Mouse (Mus musculus): ENCODE data around the gene Hspa12b. TPM values are rescaled to one million over a fixed set of nuclear protein-coding genes. Genes with fewer than 3 reads are reported as not detected.

The Hspa12b gene
- polyA plus RNA-seq, 1 experiment from 2014 or later = 5.5 TPM

DNA sequence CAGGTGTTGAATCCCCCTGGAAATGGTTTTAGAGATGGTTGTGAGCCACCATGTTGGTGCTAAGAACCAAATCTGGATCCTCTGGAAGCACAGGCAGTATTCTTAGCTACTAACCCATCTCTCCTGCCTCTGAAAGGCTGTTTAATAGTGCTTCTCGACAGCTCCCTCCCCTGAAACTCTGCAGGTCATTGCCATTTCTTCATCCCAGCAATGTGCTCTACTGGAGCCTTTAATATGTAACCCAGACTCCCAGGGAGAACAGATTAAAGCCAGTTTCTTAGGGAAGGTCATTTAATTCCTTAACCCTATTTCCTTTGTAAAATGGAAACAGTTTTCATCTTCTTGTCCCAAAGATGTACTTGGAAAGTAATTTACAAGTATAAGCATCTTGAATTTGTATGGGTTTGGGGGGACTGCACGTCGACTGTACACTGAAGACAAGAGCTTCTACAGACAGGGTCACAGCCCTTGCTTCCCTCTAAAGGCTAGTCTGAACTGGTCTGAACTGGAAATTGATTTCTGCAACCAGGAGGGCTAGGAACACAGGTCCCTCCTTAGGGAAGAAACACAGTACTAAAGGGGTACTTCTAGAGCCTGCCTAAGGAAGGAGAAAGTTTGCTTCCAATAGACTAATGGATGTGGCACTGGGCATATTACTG is 48.3 kb downstream of the Hspa12b start:
- ATAC-seq (replicated peaks; ENCODE audit: low FRiP score) (no peak), DNase-seq (ENCODE audit: low spot score) (no peak)
- WGBS = 69% methylated on average over 3 of the region's 3 CpGs
- Histone ChIP-seq H3K36me3 (ENCODE audit: control insufficient read depth, insufficient read depth, low read length) (peaks cover 5% of the 10 kb centered on the region; the same call in 1 of the 2 replicates), H3K9me3 (ENCODE audit: control insufficient read depth, low read length) (no peaks in the 10 kb centered on the region), H3K27ac (ENCODE audit: low read depth, low read length) (no peak overlapping the region), H3K9ac (ENCODE audit: low read depth, low read length) (no peak overlapping the region), H3K4me3 (ENCODE audit: low read depth, low read length) (no peak overlapping the region), H3K4me1 (replicated peaks; ENCODE audit: control insufficient read depth, insufficient read depth, low read length) (peaks cover 37% of the 10 kb centered on the region), H3K4me2 (no peak overlapping the region), H3K27me3 (replicated peaks; ENCODE audit: control insufficient read depth, insufficient read depth, low read length) (peaks cover 39% of the 10 kb centered on the region)

GRCm38 (mm10) chr2:131175945-131176309 is 48.8 kb downstream of the Hspa12b start:
- H3K36me3 ChIP-seq (ENCODE audit: control insufficient read depth, insufficient read depth, low read length) = peaks cover 5% of the 10 kb centered on the region; the same call in 1 of the 2 replicates
- H3K4me3 ChIP-seq (ENCODE audit: low read depth, low read length) = no peak overlapping the region
- no peak overlapping the region for H3K4me2 ChIP-seq
- no peak for DNase-seq (ENCODE audit: low spot score)
- peaks cover 37% of the 10 kb centered on the region for H3K4me1 ChIP-seq (replicated peaks; ENCODE audit: control insufficient read depth, insufficient read depth, low read length)
- 81% methylated on average over 1 of the region's 1 CpGs for WGBS
- H3K9ac ChIP-seq (ENCODE audit: low read depth, low read length) = no peak overlapping the region
- H3K27ac ChIP-seq (ENCODE audit: low read depth, low read length) = no peak overlapping the region
- no peaks in the 10 kb centered on the region for H3K9me3 ChIP-seq (ENCODE audit: control insufficient read depth, low read length)
- H3K27me3 ChIP-seq (replicated peaks; ENCODE audit: control insufficient read depth, insufficient read depth, low read length) = peaks cover 34% of the 10 kb centered on the region
- ATAC-seq (replicated peaks; ENCODE audit: low FRiP score) = no peak

DNA sequence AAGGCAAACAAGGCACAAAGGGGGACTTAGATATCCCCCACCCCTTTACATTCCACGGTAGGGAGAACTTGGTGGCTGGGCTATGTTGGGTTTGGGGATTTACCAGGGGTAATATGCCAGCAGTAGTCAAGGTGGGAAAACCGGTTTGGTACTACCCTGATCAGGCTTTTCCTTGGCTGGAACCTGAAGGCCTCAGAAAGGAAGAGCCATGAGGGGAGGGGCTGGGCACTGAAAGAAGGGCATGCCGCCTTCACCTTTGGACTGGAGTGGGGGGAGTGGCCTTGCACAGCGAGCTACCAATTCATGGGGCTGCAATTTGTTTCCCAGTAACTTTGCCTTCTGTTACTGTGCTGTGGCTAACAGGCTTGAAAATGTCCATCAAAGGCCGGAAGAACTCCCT is 49.4 kb downstream of the Hspa12b start:
- no peak overlapping the region for H3K4me3 ChIP-seq (ENCODE audit: low read depth, low read length)
- peak overlapping the region; percentile 94; the same call in 1 of the 2 replicates for H3K4me2 ChIP-seq
- DNase-seq (ENCODE audit: low spot score) = no peak
- no peak overlapping the region for H3K9ac ChIP-seq (ENCODE audit: low read depth, low read length)
- no peak for ATAC-seq (replicated peaks; ENCODE audit: low FRiP score)
- H3K27me3 ChIP-seq (replicated peaks; ENCODE audit: control insufficient read depth, insufficient read depth, low read length) = peaks cover 29% of the 10 kb centered on the region
- peaks cover 5% of the 10 kb centered on the region; the same call in 1 of the 2 replicates for H3K36me3 ChIP-seq (ENCODE audit: control insufficient read depth, insufficient read depth, low read length)
- peaks cover 34% of the 10 kb centered on the region for H3K4me1 ChIP-seq (replicated peaks; ENCODE audit: control insufficient read depth, insufficient read depth, low read length)
- H3K27ac ChIP-seq (ENCODE audit: low read depth, low read length) = peak overlapping the region; percentile 15; the same call in 1 of the 2 replicates
- 60% methylated on average over 5 of the region's 5 CpGs for WGBS
- H3K9me3 ChIP-seq (ENCODE audit: control insufficient read depth, low read length) = no peaks in the 10 kb centered on the region

DNA sequence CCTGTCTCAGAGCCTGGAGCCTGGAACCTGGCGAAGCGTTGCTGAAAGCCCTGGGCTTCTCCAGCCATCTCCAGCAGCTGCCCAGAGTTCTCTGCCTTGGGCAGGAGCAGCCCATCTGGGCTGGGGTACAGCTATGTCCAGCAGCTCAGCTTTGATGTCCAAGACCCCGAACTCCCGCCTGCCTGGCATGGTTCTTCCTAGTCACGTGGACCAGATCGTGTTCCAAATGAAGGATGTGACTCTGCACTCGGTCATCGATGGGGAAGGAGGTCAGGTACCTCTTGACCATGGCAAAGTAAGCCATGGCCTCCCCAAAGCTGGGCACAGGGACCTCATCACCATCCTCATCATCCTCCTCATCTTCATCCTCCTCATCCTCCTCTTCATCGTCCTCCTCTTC is 50.9 kb downstream of the Hspa12b start:
- DNase-seq (ENCODE audit: low spot score) (no peak), ATAC-seq (replicated peaks; ENCODE audit: low FRiP score) (no peak)
- WGBS = 84% methylated on average over 9 of the region's 9 CpGs
- H3K9me3 ChIP-seq (ENCODE audit: control insufficient read depth, low read length) = no peaks in the 10 kb centered on the region
- no peak overlapping the region for H3K27ac ChIP-seq (ENCODE audit: low read depth, low read length)
- H3K27me3 ChIP-seq (replicated peaks; ENCODE audit: control insufficient read depth, insufficient read depth, low read length) = peaks cover 14% of the 10 kb centered on the region
- peak overlapping the region; percentile 94 for H3K4me2 ChIP-seq
- H3K4me1 ChIP-seq (replicated peaks; ENCODE audit: control insufficient read depth, insufficient read depth, low read length) = peaks cover 24% of the 10 kb centered on the region
- peaks cover 5% of the 10 kb centered on the region; the same call in 1 of the 2 replicates for H3K36me3 ChIP-seq (ENCODE audit: control insufficient read depth, insufficient read depth, low read length)
- no peak overlapping the region for H3K9ac ChIP-seq (ENCODE audit: low read depth, low read length)
- H3K4me3 ChIP-seq (ENCODE audit: low read depth, low read length) = 0 out of 2 replicates have a peak overlapping the region, but pooled peaks have one; percentile 9

- H3K27ac ChIP-seq (ENCODE audit: low read depth, low read length) = peak overlapping the region; percentile 84
- 49% methylated on average over 26 of the region's 26 CpGs for WGBS
- H3K9ac ChIP-seq (ENCODE audit: low read depth, low read length) = peak overlapping the region; percentile 92
- peaks cover 24% of the 10 kb centered on the region for H3K4me1 ChIP-seq (replicated peaks; ENCODE audit: control insufficient read depth, insufficient read depth, low read length)
- H3K4me3 ChIP-seq (ENCODE audit: low read depth, low read length) = peak overlapping the region; percentile 86
- no peaks in the 10 kb centered on the region for H3K9me3 ChIP-seq (ENCODE audit: control insufficient read depth, low read length)
- peaks cover 5% of the 10 kb centered on the region for H3K27me3 ChIP-seq (replicated peaks; ENCODE audit: control insufficient read depth, insufficient read depth, low read length)
- H3K36me3 ChIP-seq (ENCODE audit: control insufficient read depth, insufficient read depth, low read length) = peaks cover 5% of the 10 kb centered on the region; the same call in 1 of the 2 replicates
- ATAC-seq (replicated peaks; ENCODE audit: low FRiP score) (no peak), DNase-seq (ENCODE audit: low spot score) (no peak)
- H3K4me2 ChIP-seq = peak overlapping the region; percentile 94
Observed at GRCm38 (mm10) chr2:131178828-131179245, 51.8 kb downstream of the Hspa12b start.

DNA sequence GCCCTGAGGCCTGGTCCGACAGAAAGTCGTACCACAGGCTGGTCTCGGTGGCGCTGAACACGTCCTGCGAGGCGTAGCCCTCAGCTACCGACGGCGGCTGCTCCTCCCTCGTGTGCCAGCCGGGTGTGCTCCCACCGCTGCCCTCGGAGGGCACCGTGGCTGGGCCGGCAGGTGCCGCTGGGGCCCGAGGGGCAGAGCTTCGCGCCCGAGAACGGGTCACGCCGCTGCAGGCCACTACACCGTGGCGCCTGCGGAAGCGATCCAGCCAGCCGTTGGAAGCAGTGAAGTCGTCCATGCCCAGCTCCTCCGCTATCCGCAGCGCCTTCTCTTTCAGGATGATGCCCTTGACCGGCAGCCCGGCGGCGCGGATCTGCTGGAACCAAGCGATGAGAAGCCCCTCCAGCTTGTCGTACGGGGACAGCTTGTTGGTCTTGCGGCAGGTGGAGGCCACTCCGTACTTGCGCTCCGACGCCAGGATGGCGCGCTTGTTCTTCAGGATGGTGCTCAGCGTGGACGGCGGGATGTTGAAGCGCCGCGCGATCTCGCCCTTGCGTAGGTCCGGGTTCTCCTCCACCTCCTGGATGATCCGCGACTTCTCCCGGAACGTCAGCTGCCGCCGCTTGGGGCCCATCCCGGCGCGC is 52.3 kb downstream of the Hspa12b start:
- H3K9ac ChIP-seq (ENCODE audit: low read depth, low read length) = peak overlapping the region; percentile 92
- no peaks in the 10 kb centered on the region for H3K27me3 ChIP-seq (replicated peaks; ENCODE audit: control insufficient read depth, insufficient read depth, low read length)
- ATAC-seq (replicated peaks; ENCODE audit: low FRiP score) (peak; percentile 60), DNase-seq (ENCODE audit: low spot score) (peak; percentile 69)
- H3K4me1 ChIP-seq (replicated peaks; ENCODE audit: control insufficient read depth, insufficient read depth, low read length) = peaks cover 24% of the 10 kb centered on the region
- peak overlapping the region; percentile 94 for H3K4me2 ChIP-seq
- peak overlapping the region; percentile 86 for H3K4me3 ChIP-seq (ENCODE audit: low read depth, low read length)
- WGBS = 1% methylated on average over 67 of the region's 67 CpGs
- no peaks in the 10 kb centered on the region for H3K9me3 ChIP-seq (ENCODE audit: control insufficient read depth, low read length)
- H3K27ac ChIP-seq (ENCODE audit: low read depth, low read length) = peak overlapping the region; percentile 84
- peaks cover 5% of the 10 kb centered on the region; the same call in 1 of the 2 replicates for H3K36me3 ChIP-seq (ENCODE audit: control insufficient read depth, insufficient read depth, low read length)

DNA sequence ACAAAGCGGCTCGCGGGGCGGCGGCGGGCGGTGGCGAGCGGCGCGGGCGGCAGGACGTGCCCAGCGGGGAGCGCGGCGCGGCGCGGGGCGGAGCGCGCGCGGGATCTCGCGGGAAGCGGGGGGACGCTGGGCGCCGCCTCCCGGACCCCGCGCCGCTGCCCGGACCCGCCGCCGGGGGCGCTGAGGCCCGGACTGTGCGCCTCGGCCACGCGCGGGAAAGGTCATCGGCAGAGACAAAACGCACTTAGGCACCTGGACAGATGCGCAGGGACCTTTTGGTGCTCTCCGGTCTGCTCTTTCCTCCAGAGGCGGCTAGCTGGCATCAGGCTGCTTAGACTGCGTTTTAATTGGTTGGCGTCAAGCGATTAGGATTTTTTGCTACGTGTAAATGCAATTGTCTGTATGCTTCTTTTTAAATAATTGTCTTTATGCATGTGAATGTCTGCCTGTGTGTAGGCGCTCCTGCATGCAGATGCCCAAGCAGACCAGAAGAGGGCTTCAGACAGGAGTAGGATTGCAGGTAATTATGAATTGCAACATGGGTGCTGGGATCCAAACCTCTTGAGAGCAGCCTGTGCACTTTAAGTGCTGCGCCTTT is 53.0 kb downstream of the Hspa12b start, which contains the start of gene Cenpb:
Cenpb (minus strand) TSS at position 78 of the 598 bp plus-strand sequence.
- Histone ChIP-seq H3K4me3 (ENCODE audit: low read depth, low read length) (peak within 1 kb of the TSS; percentile 86), H3K9ac (ENCODE audit: low read depth, low read length) (peak within 1 kb of the TSS; percentile 92), H3K4me2 (peak within 1 kb of the TSS; percentile 94), H3K9me3 (ENCODE audit: control insufficient read depth, low read length) (no peaks in the 10 kb centered on the region), H3K36me3 (ENCODE audit: control insufficient read depth, insufficient read depth, low read length) (peaks cover 5% of the 10 kb centered on the region; the same call in 1 of the 2 replicates), H3K27ac (ENCODE audit: low read depth, low read length) (peak within 1 kb of the TSS; percentile 84), H3K4me1 (replicated peaks; ENCODE audit: control insufficient read depth, insufficient read depth, low read length) (peaks cover 24% of the 10 kb centered on the region), H3K27me3 (replicated peaks; ENCODE audit: control insufficient read depth, insufficient read depth, low read length) (no peaks in the 10 kb centered on the region)
- ATAC-seq (replicated peaks; ENCODE audit: low FRiP score) (peak; percentile 81), DNase-seq (ENCODE audit: low spot score) (peak; percentile 76)
- 3% methylated on average over 57 of the region's 57 CpGs for WGBS

- Histone ChIP-seq H3K4me1 (replicated peaks; ENCODE audit: control insufficient read depth, insufficient read depth, low read length) (peaks cover 41% of the 10 kb centered on the region), H3K4me3 (ENCODE audit: low read depth, low read length) (peak overlapping the region; percentile 76), H3K9me3 (ENCODE audit: control insufficient read depth, low read length) (no peaks in the 10 kb centered on the region), H3K9ac (ENCODE audit: low read depth, low read length) (peak overlapping the region; percentile 63), H3K27ac (ENCODE audit: low read depth, low read length) (0 out of 2 replicates have a peak overlapping the region, but pooled peaks have one; percentile 13), H3K36me3 (ENCODE audit: control insufficient read depth, insufficient read depth, low read length) (peaks cover 4% of the 10 kb centered on the region), H3K4me2 (peak overlapping the region; percentile 82), H3K27me3 (replicated peaks; ENCODE audit: control insufficient read depth, insufficient read depth, low read length) (no peaks in the 10 kb centered on the region; the same call in 1 of the 2 replicates)
- 2% methylated on average over 14 of the region's 14 CpGs for WGBS
- peak; percentile 57 for ATAC-seq (replicated peaks; ENCODE audit: low FRiP score)
- no peak for DNase-seq (ENCODE audit: low spot score)
Observed at GRCm38 (mm10) chr2:131186343-131186742, 59.3 kb downstream of the Hspa12b start.
